Mouse (Mus musculus): ENCODE measurements at regions not wholly inside any gene's neighbourhood (a gene's known extent, or its start where the extent isn't known, plus 50 kb on each side); places are given as distances from the start of the nearest gene placed in this dataset.

- DNase-seq (ENCODE audit: low read depth in 1 of 2, low spot score in 2 of 2): no peak
Measured at GRCm38 (mm10) chr16:77877006-77877405, 275.1 kb upstream of the Gm11146 start.

- no peak for DNase-seq (ENCODE audit: low read depth in 1 of 2, low spot score in 2 of 2)
Measured at GRCm38 (mm10) chr16:77863246-77863645, 261.4 kb upstream of the Gm11146 start.

GRCm38 (mm10) chr16:77852066-77852781 lies 250.3 kb upstream of the Gm11146 start:
- DNase-seq (ENCODE audit: low read depth in 1 of 2, low spot score in 2 of 2): no peak

- no peak for DNase-seq (ENCODE audit: low read depth in 1 of 2, low spot score in 2 of 2)
Measured at GRCm38 (mm10) chr16:77851206-77852065, 249.5 kb upstream of the Gm11146 start.

GRCm38 (mm10) chr16:77835767-77836166 lies 233.9 kb upstream of the Gm11146 start:
- DNase-seq (ENCODE audit: low read depth in 1 of 2, low spot score in 2 of 2): no peak

DNA sequence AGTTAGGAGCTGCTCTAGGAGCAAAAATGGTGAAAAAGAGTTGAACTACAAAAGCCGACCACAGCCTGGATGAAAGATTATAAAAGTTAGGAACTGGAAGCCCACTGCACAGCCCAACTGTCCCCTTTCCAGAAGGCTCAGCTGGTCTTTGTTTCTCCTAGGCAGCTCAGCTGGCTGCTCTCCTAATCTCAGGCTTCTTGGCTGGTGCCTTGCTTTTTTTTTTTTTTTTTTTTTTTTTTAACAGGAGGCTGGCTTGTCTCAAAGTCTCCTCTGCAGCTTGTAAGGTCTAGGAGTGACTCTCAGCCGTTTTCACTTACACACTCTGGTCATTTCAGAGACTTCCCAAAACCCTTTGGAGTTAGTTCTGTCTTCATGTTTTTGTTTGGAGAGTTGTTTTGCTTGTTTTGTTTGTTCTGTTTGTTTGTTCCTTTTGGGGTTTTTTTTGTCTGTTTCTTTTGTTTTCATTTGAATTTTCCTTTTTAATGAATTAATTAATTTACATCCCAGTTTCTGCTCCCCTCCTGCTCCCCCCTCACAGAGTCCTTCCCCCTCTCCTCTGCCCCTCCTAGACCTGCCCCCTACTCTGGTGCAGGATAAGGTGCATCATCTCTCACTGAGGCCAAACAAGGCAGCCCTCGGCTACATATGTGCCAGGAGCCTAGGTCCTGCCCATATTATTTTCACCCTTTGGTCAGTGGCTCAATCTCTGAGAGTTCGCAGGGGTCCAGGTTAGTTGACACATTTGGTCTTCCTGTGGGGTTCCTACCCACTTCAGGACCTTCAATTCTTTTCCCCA lies 225.6 kb upstream of the Gm11146 start:
- no peak for DNase-seq (ENCODE audit: low read depth in 1 of 2, low spot score in 2 of 2)

- no peak for DNase-seq (ENCODE audit: low read depth in 1 of 2, low spot score in 2 of 2)
Measured at GRCm38 (mm10) chr16:77799709-77800108, 197.8 kb upstream of the Gm11146 start.

- no peak for DNase-seq (ENCODE audit: low read depth in 1 of 2, low spot score in 2 of 2)
Measured at GRCm38 (mm10) chr16:77796926-77797325, 195.0 kb upstream of the Gm11146 start.

- no peak for DNase-seq (ENCODE audit: low read depth in 1 of 2, low spot score in 2 of 2)
Measured at GRCm38 (mm10) chr16:77789652-77790051, 187.8 kb upstream of the Gm11146 start.

DNA sequence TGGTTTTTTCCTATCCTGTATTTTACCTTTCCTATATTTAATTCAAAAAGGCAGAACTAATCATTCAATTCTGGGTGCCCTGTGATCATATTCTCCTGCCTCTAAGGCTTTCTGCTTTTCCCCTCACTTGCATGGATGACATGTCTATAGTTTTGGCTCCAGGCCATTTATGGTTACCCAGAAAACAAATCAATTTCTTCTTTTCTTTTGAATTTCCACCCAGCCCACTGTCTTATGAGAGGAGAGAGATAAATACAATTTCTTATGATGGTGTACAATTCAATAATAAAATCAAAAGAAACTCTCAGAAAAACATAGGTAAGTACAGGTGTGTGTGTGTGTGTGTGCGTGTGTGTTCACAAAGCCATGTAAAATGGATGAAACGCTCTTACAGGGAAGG lies 187.3 kb upstream of the Gm11146 start:
- DNase-seq (ENCODE audit: low read depth in 1 of 2, low spot score in 2 of 2): no peak

DNA sequence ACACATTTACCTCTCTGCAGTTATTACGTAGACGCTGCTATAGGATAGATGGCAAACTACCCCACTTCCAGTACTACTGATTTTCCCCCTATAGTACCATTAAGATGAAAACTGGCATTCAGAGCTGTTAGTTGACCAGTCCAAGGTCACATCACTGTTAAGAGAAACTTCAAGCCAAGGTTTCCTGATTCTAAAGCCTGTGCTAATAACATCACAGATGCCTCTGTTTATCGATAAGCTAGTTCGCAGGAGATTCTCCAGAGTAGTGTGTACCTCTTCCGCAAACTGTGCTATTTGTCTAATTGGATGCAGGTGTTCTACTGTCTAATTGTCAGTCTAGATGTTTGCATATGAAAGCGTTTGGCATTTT lies 186.9 kb upstream of the Gm11146 start:
- DNase-seq (ENCODE audit: low read depth in 1 of 2, low spot score in 2 of 2): no peak

GRCm38 (mm10) chr16:77788041-77788780 lies 186.3 kb upstream of the Gm11146 start:
- DNase-seq (ENCODE audit: low read depth in 1 of 2, low spot score in 2 of 2): no peak

DNA sequence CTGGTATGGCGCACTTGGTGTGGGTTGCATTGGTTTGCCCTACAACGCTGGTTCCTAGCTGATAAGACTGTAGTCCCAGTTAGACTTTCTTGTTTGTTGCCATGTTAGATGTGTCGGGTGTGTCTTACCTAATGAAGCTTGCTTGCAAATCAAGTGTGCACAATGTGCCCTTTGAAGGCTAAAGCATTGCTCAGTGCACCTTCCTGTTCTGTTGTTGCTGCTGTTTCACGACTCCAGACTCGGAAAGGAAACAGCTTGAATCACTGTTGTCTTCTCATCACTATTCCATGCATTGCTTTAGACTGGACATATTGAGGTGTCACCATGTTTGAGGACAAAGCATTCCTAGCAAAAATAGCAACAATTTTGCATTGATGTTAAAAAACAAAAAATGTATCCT lies 185.1 kb upstream of the Gm11146 start:
- no peak for DNase-seq (ENCODE audit: low read depth in 1 of 2, low spot score in 2 of 2)

DNA sequence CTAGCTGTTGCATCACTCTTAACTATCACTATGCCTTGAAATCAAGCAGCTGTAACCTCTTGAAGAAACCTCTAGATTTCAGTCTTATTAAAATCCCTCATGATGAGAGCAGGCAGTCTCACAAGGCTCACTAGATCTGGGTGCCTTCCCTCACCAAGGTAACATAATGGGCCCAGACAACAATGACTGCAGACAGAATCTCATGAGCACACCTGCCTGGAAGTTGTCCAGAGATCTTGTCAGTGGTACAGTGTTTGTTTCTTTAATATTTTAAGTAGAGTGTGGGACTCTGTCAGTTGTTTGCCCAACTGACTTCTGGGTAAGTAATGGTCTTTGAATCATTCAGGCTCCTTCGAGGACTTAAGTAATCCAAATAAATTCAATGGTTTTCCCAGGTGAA lies 177.1 kb upstream of the Gm11146 start:
- no peak for DNase-seq (ENCODE audit: low read depth in 1 of 2, low spot score in 2 of 2)

GRCm38 (mm10) chr16:77772075-77772474 lies 170.2 kb upstream of the Gm11146 start:
- DNase-seq (ENCODE audit: low read depth in 1 of 2, low spot score in 2 of 2): no peak

DNA sequence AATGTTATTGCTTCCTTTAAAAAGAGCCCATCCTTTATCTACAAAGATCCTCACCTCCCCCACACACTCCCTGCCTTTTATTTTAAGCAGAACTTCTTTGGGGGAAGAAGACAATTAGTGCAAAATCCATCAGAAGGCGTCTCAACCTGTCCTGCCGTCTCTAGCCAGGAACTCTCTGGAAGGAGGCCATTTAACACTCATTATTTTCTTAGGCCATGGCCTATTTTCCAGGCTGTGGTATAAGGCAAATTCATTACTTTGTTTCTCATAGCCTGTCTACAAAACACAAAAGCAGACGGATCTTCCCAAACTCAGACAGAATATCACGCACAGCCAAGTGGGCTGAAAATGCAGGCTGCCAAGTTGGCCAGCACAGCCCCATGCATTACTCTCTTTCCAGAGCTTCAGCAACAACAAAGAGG lies 159.0 kb upstream of the Gm11146 start:
- no peak for DNase-seq (ENCODE audit: low read depth in 1 of 2, low spot score in 2 of 2)

GRCm38 (mm10) chr16:77760479-77760878 lies 158.6 kb upstream of the Gm11146 start:
- no peak for DNase-seq (ENCODE audit: low read depth in 1 of 2, low spot score in 2 of 2)

- no peak for DNase-seq (ENCODE audit: low read depth in 1 of 2, low spot score in 2 of 2)
Measured at GRCm38 (mm10) chr16:77759997-77760396, 158.1 kb upstream of the Gm11146 start.

DNA sequence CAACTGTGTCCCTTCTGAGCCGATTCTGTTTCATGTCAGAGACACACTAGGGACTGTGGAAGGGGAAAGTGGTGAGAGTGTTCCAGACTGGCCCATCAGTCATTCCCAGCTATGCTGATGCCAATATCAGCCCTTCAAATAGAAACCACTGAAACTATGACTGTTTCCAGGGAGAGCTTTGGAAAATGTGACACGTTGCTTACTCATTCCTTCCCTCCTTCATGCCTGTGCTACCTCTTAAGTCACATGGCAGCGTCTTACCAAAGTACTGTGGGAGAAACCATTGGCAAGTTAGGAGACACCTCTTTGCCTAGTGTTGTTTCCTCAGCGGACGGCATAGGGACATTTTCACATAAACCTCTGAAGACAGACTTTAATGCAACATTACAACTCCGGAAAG lies 153.0 kb upstream of the Gm11146 start:
- DNase-seq (ENCODE audit: low read depth in 1 of 2, low spot score in 2 of 2): no peak

- no peak for DNase-seq (ENCODE audit: low read depth in 1 of 2, low spot score in 2 of 2)
Measured at GRCm38 (mm10) chr16:77749474-77749873, 147.6 kb upstream of the Gm11146 start.

GRCm38 (mm10) chr16:77743838-77744237 lies 141.9 kb upstream of the Gm11146 start:
- no peak for DNase-seq (ENCODE audit: low read depth in 1 of 2, low spot score in 2 of 2)

Measured in monocyte, adult 2 months (primary cell).